In genomic region chr7:118350840-118351239, GRCm38 (mm10) we compare ENCODE assay signal across 22 mouse cellular contexts.
DNase-seq lines count a peak whose midpoint lies in the region; ATAC-seq and TF ChIP-seq lines count a peak whose summit lies in the region.
"Had no signal": no experiment of that assay in that cellular context is flagged by ENCODE, and none has a peak within 500 bp of the region (broad histone marks: within the 10 kb centered on the region; RNA-seq: fewer than 3 reads in every experiment).

No protein-coding gene starts in this region.

- TF ChIP-seq CTCF in brain, embryonic 14.5 days (IDR thresholded peaks at IDR 0.05; ENCODE audit: borderline replicate concordance, extremely low read depth, insufficient read depth, insufficient read length), result no peak

- no peak overlapping the region for H3K27ac ChIP-seq in heart, embryonic 11.5 days (ENCODE audit: low read depth, low read length)
- H3K27ac ChIP-seq: embryonic facial prominence, embryonic 15.5 days; forebrain, embryonic 10.5 days; heart, embryonic 10.5 days; heart, embryonic 15.5 days; hindbrain, embryonic 14.5 days; kidney, embryonic 15.5 days had no signal

- no peak overlapping the region for H3K4me3 ChIP-seq in heart, embryonic 11.5 days (ENCODE audit: low read depth, low read length)
- H3K4me3 ChIP-seq: embryonic facial prominence, embryonic 15.5 days; erythroblast, embryonic 14.5 days; forebrain, embryonic 10.5 days; heart, embryonic 10.5 days; heart, embryonic 15.5 days; kidney, embryonic 15.5 days had no signal

- H3K36me3 ChIP-seq in heart, embryonic 11.5 days (ENCODE audit: control insufficient read depth, insufficient read depth, low read length), result no peaks in the 10 kb centered on the region
- H3K36me3 ChIP-seq: embryonic facial prominence, embryonic 15.5 days; forebrain, embryonic 10.5 days; heart, embryonic 10.5 days; heart, embryonic 15.5 days; kidney, embryonic 15.5 days had no signal

- no peaks in the 10 kb centered on the region for H3K4me1 ChIP-seq in heart, embryonic 11.5 days (ENCODE audit: control insufficient read depth, insufficient read depth, low read length)
- H3K4me1 ChIP-seq: embryonic facial prominence, embryonic 15.5 days; heart, embryonic 10.5 days; heart, embryonic 15.5 days; kidney, embryonic 15.5 days had no signal

- peak; percentile 8 for DNase-seq in heart, adult 11 months
- peak; percentile 14 for DNase-seq in brain, embryonic 14.5 days (ENCODE audit: low read depth)
- DNase-seq in cerebellum, adult 8-10 months, result peak; percentile 16
- peak; percentile 6 to 21 for DNase-seq in cerebellum, postnatal 36 days
- no peak for DNase-seq in embryo, embryonic 10.5 days (ENCODE audit: low spot score)
- no peak for DNase-seq in left cerebral cortex, postnatal 36 days (ENCODE audit: low spot score in 2 of 2)
- DNase-seq: adrenal gland, postnatal 10 days; embryo, embryonic 11 days; gastrocnemius, postnatal 36 days; heart, adult 18-20 months; heart, postnatal 14 days; kidney, adult 2 months had no signal

- H3K9me3 ChIP-seq in heart, embryonic 11.5 days (replicated peaks; ENCODE audit: control insufficient read depth, low read length), result no peaks in the 10 kb centered on the region
- H3K9me3 ChIP-seq: embryonic facial prominence, embryonic 15.5 days; forebrain, embryonic 10.5 days; heart, embryonic 10.5 days; heart, embryonic 15.5 days; kidney, embryonic 15.5 days had no signal

- H3K27me3 ChIP-seq in heart, embryonic 11.5 days (ENCODE audit: control insufficient read depth, insufficient read depth, low read length), result no peaks in the 10 kb centered on the region
- H3K27me3 ChIP-seq: embryonic facial prominence, embryonic 15.5 days; heart, embryonic 15.5 days; kidney, embryonic 15.5 days had no signal

- TF ChIP-seq POLR2A in brain, embryonic 14.5 days (IDR thresholded peaks at IDR 0.05; ENCODE audit: borderline replicate concordance, extremely low read depth, insufficient read depth, insufficient read length, poor library complexity, severe bottlenecking), result no peak

- ATAC-seq in heart, embryonic 11.5 days (replicated peaks; ENCODE audit: insufficient number of reproducible peaks, low FRiP score, low TSS enrichment), result no peak
- ATAC-seq: forebrain, embryonic 14.5 days; intestine, embryonic 16.5 days had no signal

- no peak overlapping the region for H3K9ac ChIP-seq in heart, embryonic 11.5 days (ENCODE audit: low read depth, low read length)
- H3K9ac ChIP-seq: embryonic facial prominence, embryonic 15.5 days; heart, embryonic 15.5 days; hindbrain, embryonic 14.5 days; kidney, embryonic 15.5 days had no signal

- WGBS in heart, embryonic 11.5 days (ENCODE audit: insufficient replicate concordance), result 55% methylated on average over 2 of the region's 2 CpGs

- intact Hi-C loops in left cerebral cortex, postnatal 36 days (cut with DNase I), result no loop called here

- H3K4me2 ChIP-seq in heart, embryonic 11.5 days, result no peak overlapping the region
- H3K4me2 ChIP-seq: embryonic facial prominence, embryonic 15.5 days; heart, embryonic 15.5 days; hindbrain, embryonic 14.5 days; kidney, embryonic 15.5 days had no signal

Comparison
In these comparisons a context has a peak if more than half of its experiments do, and no peak if none do; other contexts are left out.
1. DNase-seq: peak in heart, adult 11 months (single experiment), brain, embryonic 14.5 days (single experiment), cerebellum, adult 8-10 months (single experiment) and cerebellum, postnatal 36 days (2 of 2); none in embryo, embryonic 10.5 days (single experiment) and left cerebral cortex, postnatal 36 days (0 of 2).